Comparison of ENCODE assay signal across 24 mouse cellular contexts in the genomic region with DNA sequence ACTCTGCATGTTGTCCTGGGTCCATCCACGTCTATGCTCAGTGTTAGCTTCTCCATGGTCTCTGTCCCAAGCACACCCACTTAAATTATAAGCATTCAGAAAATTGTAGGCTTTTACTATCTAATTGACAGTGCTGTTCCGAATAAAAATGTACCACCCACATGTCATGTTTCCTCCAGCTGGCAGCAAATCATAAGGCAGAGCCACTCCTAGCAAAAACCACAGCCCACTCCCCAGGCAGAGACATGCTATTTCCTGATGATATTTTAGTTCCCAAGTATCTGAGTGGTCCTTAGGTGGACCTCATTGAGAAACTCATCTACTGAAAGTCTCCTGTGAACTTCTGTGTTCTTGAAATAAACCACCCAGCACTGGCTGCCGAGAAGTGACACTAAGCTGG.
"Had no signal": no experiment of that assay in that cellular context is flagged by ENCODE, and none has a peak within 500 bp of the region (broad histone marks: within the 10 kb centered on the region; RNA-seq: fewer than 3 reads in every experiment).

No protein-coding gene starts in this region.

- ATAC-seq: forebrain, postnatal 0 days; hindbrain, postnatal 0 days; intestine, embryonic 16.5 days had no signal

- DNase-seq: forebrain, postnatal 0 days; gastrocnemius, postnatal 14 days; gastrocnemius, postnatal 36 days; heart, adult 18-20 months; heart, postnatal 14 days; heart, postnatal 36 days; kidney, adult 11 months; kidney, adult 2 months; kidney, postnatal 10 days; kidney, postnatal 25 days; kidney, postnatal 4 days; liver; liver, embryonic 13.5 days had no signal

- H3K27me3 ChIP-seq: heart, embryonic 13.5 days; heart, embryonic 15.5 days; hindbrain, embryonic 13.5 days; hindbrain, embryonic 15.5 days; limb, embryonic 13.5 days; liver, embryonic 13.5 days; liver, embryonic 15.5 days had no signal

- H3K4me2 ChIP-seq: heart, embryonic 11.5 days; heart, embryonic 13.5 days; heart, embryonic 15.5 days; hindbrain, embryonic 13.5 days; hindbrain, embryonic 15.5 days; limb, embryonic 13.5 days; liver, embryonic 11.5 days; liver, embryonic 13.5 days; liver, embryonic 15.5 days had no signal

- H3K36me3 ChIP-seq: heart, embryonic 13.5 days; heart, embryonic 15.5 days; hindbrain, embryonic 13.5 days; hindbrain, embryonic 15.5 days; limb, embryonic 13.5 days; liver, embryonic 13.5 days; liver, embryonic 15.5 days had no signal

- H3K4me1 ChIP-seq: heart, embryonic 13.5 days; heart, embryonic 15.5 days; hindbrain, embryonic 13.5 days; hindbrain, embryonic 15.5 days; liver, embryonic 13.5 days; liver, embryonic 15.5 days had no signal

- H3K9ac ChIP-seq: forebrain, postnatal 0 days; heart, embryonic 13.5 days; heart, embryonic 15.5 days; hindbrain, embryonic 13.5 days; hindbrain, embryonic 15.5 days; limb, embryonic 13.5 days; liver, embryonic 13.5 days; liver, embryonic 15.5 days had no signal

- H3K9me3 ChIP-seq: heart, embryonic 15.5 days; hindbrain, embryonic 13.5 days; liver, embryonic 13.5 days; liver, embryonic 15.5 days had no signal

- H3K4me3 ChIP-seq: heart, embryonic 13.5 days; heart, embryonic 15.5 days; hindbrain, embryonic 13.5 days; hindbrain, embryonic 15.5 days; left cerebral cortex, adult 2 months; limb, embryonic 13.5 days; liver, embryonic 13.5 days; liver, embryonic 15.5 days had no signal

- H3K27ac ChIP-seq: heart, embryonic 13.5 days; heart, embryonic 15.5 days; hindbrain, embryonic 13.5 days; hindbrain, embryonic 15.5 days; hindbrain, postnatal 0 days; left cerebral cortex, adult 2 months; limb, embryonic 13.5 days; liver, embryonic 13.5 days; liver, embryonic 15.5 days had no signal
